Mouse (Mus musculus) heart, embryonic 16.5 days (tissue): ENCODE data around the gene Pth. TPM values are rescaled to one million over a fixed set of nuclear protein-coding genes. Genes with fewer than 3 reads are reported as not detected.
A peak's percentile ranks its signal among the peaks of the same experiment; 100 is the strongest.

Experiments used
- ATAC-seq: fragments of 200-750 bp; cut with Nextera tagmentation; replicated peaks from 2 replicates; pipeline ENCODE4 v1.8.0; 2017; ENCODE audit warnings: moderate number of reproducible peaks; ENCODE audit not compliant: insufficient read depth, low FRiP score; ENCODE audit errors: extremely low read depth
- H3K27ac ChIP-seq: fragments of 300-500 bp; sonication (generic); 2 replicates; pipeline ENCODE4 v1.5.1; 2014; ENCODE audit warnings: mild to moderate bottlenecking, low read length, control low read depth, moderate library complexity
- H3K27me3 ChIP-seq: fragments of 300-500 bp; sonication (generic); 2 replicates; pipeline ENCODE4 v1.6.1; 2014; ENCODE audit warnings: low read length, mixed read lengths; ENCODE audit not compliant: control insufficient read depth, insufficient read depth
- H3K36me3 ChIP-seq: fragments of 300-500 bp; sonication (generic); 2 replicates; pipeline ENCODE4 v1.6.1; 2014; ENCODE audit not compliant: control insufficient read depth, insufficient read depth
- H3K4me1 ChIP-seq: fragments of 300-500 bp; sonication (generic); 2 replicates; pipeline ENCODE4 v1.6.1; 2014; ENCODE audit warnings: low read length, mixed read lengths; ENCODE audit not compliant: control insufficient read depth, insufficient read depth
- H3K4me2 ChIP-seq: fragments of 300-500 bp; sonication (generic); 2 replicates; pipeline ENCODE4 v1.6.1; 2014; ENCODE audit warnings: low read depth, mild to moderate bottlenecking, control low read depth, low read length
- H3K4me3 ChIP-seq: fragments of 300-500 bp; sonication (generic); 2 replicates; pipeline ENCODE4 v1.5.1; 2014; ENCODE audit warnings: mild to moderate bottlenecking, control low read depth, low read length
- H3K9ac ChIP-seq: fragments of 300-500 bp; sonication (generic); 2 replicates; pipeline ENCODE4 v1.6.1; 2014; ENCODE audit warnings: low read length, control low read depth
- H3K9me3 ChIP-seq: fragments of 300-500 bp; sonication (generic); replicated peaks from 2 replicates; pipeline ENCODE4 v1.6.1; 2016; ENCODE audit warnings: low read length; ENCODE audit not compliant: control insufficient read depth
- WGBS: fragments of 180-500 bp; shearing (Covaris S2); extraction: QIAGEN DNeasy Blood & Tissue Kit; methylation state at CpG from one replicate; pipeline ENCODE4 v1.1.7; 2014; 5-methylcytosine and 5-hydroxymethylcytosine counted together
- polyA plus RNA-seq: library from polyadenylated mRNA; unstranded; fragments of >200 nt; fragmentation: Nextera tagmentation; extraction: Ambion mirVana; gene quantifications from 2 replicates; pipeline ENCODE4 v1.2.1, GENCODE M21; 2015

Gene Pth
- 5.7 and 23.7 TPM in 2 replicates for polyA plus RNA-seq

GRCm38 (mm10) chr7:113388470-113388869 lies at the start of gene Pth:
Pth (minus strand) TSS chr7:113388570.
- H3K27ac ChIP-seq: no peak within 1 kb of the TSS
- no peak within 1 kb of the TSS for H3K4me3 ChIP-seq
- no peak within 1 kb of the TSS for H3K9ac ChIP-seq
- H3K4me1 ChIP-seq: no peaks in the 10 kb centered on the region
- no peaks in the 10 kb centered on the region for H3K27me3 ChIP-seq
- WGBS: 82% methylated on average over 2 of the region's 2 CpGs
- ATAC-seq: no peak
- no peaks in the 10 kb centered on the region for H3K9me3 ChIP-seq
- H3K36me3 ChIP-seq: no peaks in the 10 kb centered on the region
- H3K4me2 ChIP-seq: no peak within 1 kb of the TSS

DNA sequence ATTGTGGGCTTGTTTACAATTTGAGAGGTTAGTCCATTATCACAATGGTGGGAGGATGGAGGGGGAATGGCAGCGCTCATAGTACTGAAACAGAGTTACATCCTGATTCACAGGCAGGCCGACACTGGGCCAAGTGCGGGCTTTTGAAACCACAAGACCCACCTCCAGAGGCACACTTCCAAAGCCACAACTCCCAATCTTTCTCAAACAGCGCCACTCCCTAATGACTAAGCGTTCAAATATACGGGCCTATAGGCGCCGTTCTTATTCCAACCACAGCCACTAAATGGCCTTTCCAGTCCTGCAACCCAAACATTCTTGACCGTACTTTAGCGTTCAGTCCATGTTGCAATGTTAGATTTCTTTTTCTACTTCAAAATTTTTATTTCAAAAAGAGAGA lies 47.9 kb upstream of the Pth start:
- 78% methylated on average over 10 of the region's 10 CpGs for WGBS
- H3K4me2 ChIP-seq: no peak overlapping the region
- no peak overlapping the region for H3K4me3 ChIP-seq
- H3K27ac ChIP-seq: no peak overlapping the region
- H3K27me3 ChIP-seq: no peaks in the 10 kb centered on the region
- no peaks in the 10 kb centered on the region for H3K36me3 ChIP-seq
- no peaks in the 10 kb centered on the region for H3K4me1 ChIP-seq
- H3K9me3 ChIP-seq: peaks cover 3% of the 10 kb centered on the region
- H3K9ac ChIP-seq: no peak overlapping the region
- ATAC-seq: no peak

DNA sequence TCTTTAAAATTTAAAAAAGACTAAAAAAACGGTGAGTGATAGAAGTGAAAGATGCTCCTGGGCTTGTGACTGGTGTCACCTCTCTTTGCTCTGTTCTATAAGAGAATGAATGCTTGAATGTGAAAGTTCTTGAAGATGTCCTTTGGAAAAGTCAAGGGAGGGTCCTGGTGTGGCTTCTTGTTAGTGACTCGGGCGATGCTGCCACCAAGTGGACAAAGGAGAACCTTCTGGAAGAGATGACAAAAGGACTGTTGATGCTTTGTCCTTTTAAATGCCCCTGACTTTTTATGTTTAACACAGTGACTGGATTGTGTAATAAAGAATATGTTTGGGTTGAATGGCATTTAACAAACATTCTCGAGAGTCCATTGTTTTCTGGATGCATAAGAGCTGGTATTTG lies 45.9 kb upstream of the Pth start:
- no peaks in the 10 kb centered on the region for H3K27me3 ChIP-seq

DNA sequence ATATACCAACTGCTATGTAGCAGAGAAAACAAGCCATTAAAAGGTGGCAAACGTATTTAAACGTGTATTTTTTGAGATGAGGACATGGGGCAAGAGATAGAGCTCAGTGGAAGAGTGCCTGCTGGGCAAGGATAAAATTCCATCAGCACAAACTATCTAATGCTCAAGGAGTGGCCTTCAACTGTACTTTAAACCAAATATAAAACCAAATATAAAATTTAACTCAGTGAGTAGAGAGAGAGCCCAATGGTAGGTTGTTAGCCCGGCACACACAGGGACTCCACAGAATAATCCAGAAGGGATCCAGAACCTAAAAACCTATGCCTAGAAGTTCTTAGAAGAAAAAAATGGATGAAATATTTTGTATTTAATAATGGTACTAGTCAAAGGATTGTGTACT lies 45.1 kb upstream of the Pth start:
- Histone ChIP-seq H3K9ac (no peak overlapping the region), H3K36me3 (no peaks in the 10 kb centered on the region), H3K4me3 (no peak overlapping the region), H3K4me1 (no peaks in the 10 kb centered on the region), H3K9me3 (no peaks in the 10 kb centered on the region), H3K4me2 (no peak overlapping the region), H3K27me3 (no peaks in the 10 kb centered on the region), H3K27ac (no peak overlapping the region)
- no peak for ATAC-seq
- WGBS: 84% methylated on average over 3 of the region's 3 CpGs

More for the DNA sequence above, 45.9 kb upstream of the Pth start:
- no peak for ATAC-seq
- no peaks in the 10 kb centered on the region for H3K9me3 ChIP-seq
- no peak overlapping the region for H3K9ac ChIP-seq
- H3K27ac ChIP-seq: no peak overlapping the region
- H3K36me3 ChIP-seq: no peaks in the 10 kb centered on the region
- no peak overlapping the region for H3K4me2 ChIP-seq
- 14% methylated on average over 4 of the region's 4 CpGs for WGBS
- H3K4me1 ChIP-seq: no peaks in the 10 kb centered on the region
- no peak overlapping the region for H3K4me3 ChIP-seq

DNA sequence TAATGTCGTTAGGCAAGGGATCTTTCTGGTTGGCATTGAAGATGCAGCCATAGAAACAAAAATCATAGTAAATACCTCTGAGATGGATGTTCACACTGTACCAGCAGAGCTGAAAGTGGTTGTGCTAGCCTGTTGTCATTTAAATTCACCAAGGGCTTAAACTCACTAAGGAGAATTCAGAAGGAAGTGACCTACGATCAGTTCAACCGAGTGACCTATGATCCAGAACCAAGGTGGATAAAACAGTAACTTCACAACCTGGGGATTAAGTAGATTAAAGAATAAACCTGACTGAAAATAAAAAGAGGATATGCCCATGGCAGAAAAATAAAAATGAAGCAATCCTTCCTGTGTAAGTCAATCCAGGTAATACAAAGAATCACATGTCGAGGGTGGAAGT lies 44.5 kb upstream of the Pth start:
- Histone ChIP-seq H3K9me3 (no peaks in the 10 kb centered on the region), H3K4me3 (no peak overlapping the region), H3K27ac (no peak overlapping the region), H3K4me1 (no peaks in the 10 kb centered on the region), H3K36me3 (no peaks in the 10 kb centered on the region), H3K9ac (no peak overlapping the region), H3K4me2 (no peak overlapping the region), H3K27me3 (no peaks in the 10 kb centered on the region)
- ATAC-seq: no peak
- 72% methylated on average over 4 of the region's 4 CpGs for WGBS

GRCm38 (mm10) chr7:113420771-113421170 lies 32.4 kb upstream of the Pth start:
- Histone ChIP-seq H3K27me3 (no peaks in the 10 kb centered on the region), H3K4me3 (no peak overlapping the region), H3K4me1 (peaks cover 5% of the 10 kb centered on the region), H3K9ac (no peak overlapping the region), H3K27ac (no peak overlapping the region), H3K4me2 (no peak overlapping the region), H3K36me3 (no peaks in the 10 kb centered on the region), H3K9me3 (no peaks in the 10 kb centered on the region)
- 83% methylated on average over 1 of the region's 1 CpGs for WGBS
- no peak for ATAC-seq

GRCm38 (mm10) chr7:113419070-113419782 lies 30.9 kb upstream of the Pth start:
- H3K4me1 ChIP-seq: peaks cover 5% of the 10 kb centered on the region
- WGBS: 7% methylated on average over 4 of the region's 4 CpGs
- H3K36me3 ChIP-seq: no peaks in the 10 kb centered on the region
- H3K4me3 ChIP-seq: no peak overlapping the region
- no peaks in the 10 kb centered on the region for H3K9me3 ChIP-seq
- peak; percentile 79 for ATAC-seq
- H3K27ac ChIP-seq: peak overlapping the region; percentile 22
- H3K9ac ChIP-seq: no peak overlapping the region
- H3K27me3 ChIP-seq: no peaks in the 10 kb centered on the region
- peak overlapping the region; percentile 20; the same call in 1 of the 2 replicates for H3K4me2 ChIP-seq

- WGBS: 91% methylated on average over 1 of the region's 1 CpGs
- H3K4me3 ChIP-seq: no peak overlapping the region
- H3K27me3 ChIP-seq: no peaks in the 10 kb centered on the region
- H3K36me3 ChIP-seq: no peaks in the 10 kb centered on the region
- H3K9ac ChIP-seq: no peak overlapping the region
- no peak overlapping the region for H3K4me2 ChIP-seq
- no peak for ATAC-seq
- no peak overlapping the region for H3K27ac ChIP-seq
- H3K4me1 ChIP-seq: peaks cover 5% of the 10 kb centered on the region
- no peaks in the 10 kb centered on the region for H3K9me3 ChIP-seq
Observed at GRCm38 (mm10) chr7:113416536-113416935, 28.2 kb upstream of the Pth start.

- no peak overlapping the region for H3K9ac ChIP-seq
- H3K27ac ChIP-seq: no peak overlapping the region
- WGBS: 87% methylated on average over 3 of the region's 3 CpGs
- no peaks in the 10 kb centered on the region for H3K9me3 ChIP-seq
- ATAC-seq: no peak
- H3K4me2 ChIP-seq: no peak overlapping the region
- H3K27me3 ChIP-seq: no peaks in the 10 kb centered on the region
- peaks cover 5% of the 10 kb centered on the region for H3K4me1 ChIP-seq
- H3K36me3 ChIP-seq: no peaks in the 10 kb centered on the region
- no peak overlapping the region for H3K4me3 ChIP-seq
Observed at GRCm38 (mm10) chr7:113415256-113415655, 26.9 kb upstream of the Pth start.
